Mouse (Mus musculus) lung, embryonic 16.5 days (tissue): ENCODE data around the gene Rgs6. TPM values are rescaled to one million over a fixed set of nuclear protein-coding genes. Genes with fewer than 3 reads are reported as not detected.

ENCODE experiments used
- ATAC-seq: fragments of 200-750 bp; cut with Nextera tagmentation; 2 replicates; pipeline ENCODE4 v1.8.0; 2017; ENCODE audit warnings: low read depth, mild to moderate bottlenecking, moderate library complexity
- H3K27ac ChIP-seq: fragments of 300-500 bp; sonication (generic); 2 replicates; pipeline ENCODE4 v1.5.1; 2014; ENCODE audit warnings: mild to moderate bottlenecking, control low read depth, low read length
- H3K27me3 ChIP-seq: fragments of 300-500 bp; sonication (generic); 2 replicates; pipeline ENCODE4 v1.6.1; 2014; ENCODE audit warnings: low read depth, low read length, mixed read lengths; ENCODE audit not compliant: control insufficient read depth, insufficient read depth
- H3K36me3 ChIP-seq: fragments of 300-500 bp; sonication (generic); 2 replicates; pipeline ENCODE4 v1.6.1; 2014; ENCODE audit warnings: low read length; ENCODE audit not compliant: control insufficient read depth, insufficient read depth
- H3K4me1 ChIP-seq: fragments of 300-500 bp; sonication (generic); replicated peaks from 2 replicates; pipeline ENCODE4 v1.6.1; 2014; ENCODE audit warnings: low read length, mixed read lengths; ENCODE audit not compliant: control insufficient read depth, insufficient read depth
- H3K4me2 ChIP-seq: fragments of 300-500 bp; sonication (generic); 2 replicates; pipeline ENCODE4 v1.6.1; 2014; ENCODE audit warnings: low read depth, low read length, control low read depth
- H3K4me3 ChIP-seq: fragments of 300-500 bp; sonication (generic); 2 replicates; pipeline ENCODE4 v1.5.1; 2014; ENCODE audit warnings: mild to moderate bottlenecking, low read length, control low read depth
- H3K9ac ChIP-seq: fragments of 300-500 bp; sonication (generic); 2 replicates; pipeline ENCODE4 v1.6.1; 2014; ENCODE audit warnings: low read length, control low read depth
- H3K9me3 ChIP-seq: fragments of 300-500 bp; sonication (generic); 2 replicates; pipeline ENCODE4 v1.6.1; 2016; ENCODE audit warnings: low read length; ENCODE audit not compliant: control insufficient read depth
- WGBS: fragments of 180-500 bp; shearing (Covaris S2); extraction: QIAGEN DNeasy Blood & Tissue Kit; methylation state at CpG from one replicate; pipeline ENCODE4 v1.1.7; 2014; 5-methylcytosine and 5-hydroxymethylcytosine counted together
- polyA plus RNA-seq: library from polyadenylated mRNA; unstranded; fragments of >200 nt; fragmentation: Nextera tagmentation; extraction: Ambion mirVana; gene quantifications from 2 replicates; pipeline ENCODE4 v1.2.1, GENCODE M21; 2015

The Rgs6 gene
- polyA plus RNA-seq = 2.9 and 3.0 TPM in 2 replicates

DNA sequence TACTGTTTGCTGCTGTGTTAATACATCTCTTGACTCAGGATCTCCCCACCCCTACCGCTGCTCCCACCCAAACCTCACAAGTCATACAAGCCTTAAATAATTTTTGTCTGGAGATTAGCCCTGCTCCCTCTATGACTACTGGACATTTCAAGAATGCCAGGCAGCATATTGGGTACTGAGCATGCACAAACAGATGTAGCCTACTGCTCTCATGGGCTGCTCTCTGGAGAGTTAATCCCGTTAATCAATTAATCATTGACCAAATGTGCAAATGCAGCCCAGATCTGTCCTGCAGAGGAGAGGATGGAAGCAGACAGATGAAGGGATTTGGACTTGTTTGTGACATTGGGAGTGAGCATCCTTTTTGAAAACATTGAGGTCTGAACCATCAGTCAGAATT is at the start of gene Rgs6:
Gene Rgs6 (plus strand): TSS at position 276 of the 400 bp plus-strand sequence.
- WGBS = 73% methylated on average over 2 of the region's 2 CpGs
- Histone ChIP-seq H3K36me3 (no peaks in the 10 kb centered on the region), H3K27me3 (no peaks in the 10 kb centered on the region), H3K9me3 (no peaks in the 10 kb centered on the region), H3K27ac (no peak within 1 kb of the TSS), H3K4me2 (no peak within 1 kb of the TSS), H3K4me3 (no peak within 1 kb of the TSS), H3K4me1 (no peaks in the 10 kb centered on the region; the same call in 1 of the 2 replicates), H3K9ac (no peak within 1 kb of the TSS)
- ATAC-seq = no peak

DNA sequence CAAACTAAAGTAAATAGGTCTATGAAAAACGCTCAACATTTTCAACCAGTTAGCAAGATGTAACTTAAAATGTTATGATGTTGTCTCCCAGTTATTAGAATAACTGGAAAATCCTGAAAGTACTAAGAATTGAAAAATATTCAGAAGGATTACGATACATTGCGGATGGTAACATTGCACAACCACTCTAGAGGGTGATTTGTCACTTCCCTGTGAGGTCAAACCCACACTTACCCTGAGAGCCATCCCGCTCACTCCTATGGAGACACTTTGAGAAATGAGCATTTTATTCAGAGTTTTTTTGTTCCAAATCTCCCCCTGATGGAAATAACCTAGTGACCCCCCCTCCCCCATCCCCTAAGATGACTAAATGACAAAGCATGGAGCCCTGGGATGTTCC is 41.0 kb upstream of the Rgs6 start:
- WGBS = 80% methylated on average over 4 of the region's 4 CpGs

DNA sequence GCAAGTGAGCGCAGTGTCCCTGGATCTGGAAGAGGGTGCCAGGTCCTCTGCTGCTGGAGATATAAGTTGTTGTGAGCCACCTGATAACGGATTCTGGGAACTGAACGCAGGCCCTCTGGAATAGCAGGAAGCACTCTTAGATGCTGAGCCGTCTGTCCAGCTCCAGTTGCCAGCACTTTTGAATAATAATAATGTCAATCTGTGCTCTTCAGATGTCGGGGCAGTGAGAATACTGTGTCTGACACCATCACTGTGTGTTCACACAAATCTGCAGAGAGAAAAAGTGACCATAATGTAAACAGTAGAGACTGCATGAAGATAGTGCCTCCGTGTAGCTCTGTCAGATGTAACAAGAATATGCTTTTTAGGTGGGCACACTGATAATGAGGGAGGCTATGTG is 38.9 kb upstream of the Rgs6 start:
- ATAC-seq = no peak
- H3K4me3 ChIP-seq = no peak overlapping the region
- no peak overlapping the region for H3K27ac ChIP-seq
- no peak overlapping the region for H3K4me2 ChIP-seq
- H3K27me3 ChIP-seq = no peaks in the 10 kb centered on the region
- no peak overlapping the region for H3K9ac ChIP-seq
- no peaks in the 10 kb centered on the region for H3K36me3 ChIP-seq
- 54% methylated on average over 6 of the region's 6 CpGs for WGBS
- no peaks in the 10 kb centered on the region for H3K9me3 ChIP-seq
- no peaks in the 10 kb centered on the region for H3K4me1 ChIP-seq

More for the DNA sequence above, 41.0 kb upstream of the Rgs6 start:
- Histone ChIP-seq H3K9ac (no peak overlapping the region), H3K27ac (no peak overlapping the region), H3K4me2 (no peak overlapping the region), H3K9me3 (no peaks in the 10 kb centered on the region), H3K27me3 (no peaks in the 10 kb centered on the region), H3K4me3 (no peak overlapping the region), H3K4me1 (no peaks in the 10 kb centered on the region), H3K36me3 (no peaks in the 10 kb centered on the region)
- ATAC-seq = no peak

DNA sequence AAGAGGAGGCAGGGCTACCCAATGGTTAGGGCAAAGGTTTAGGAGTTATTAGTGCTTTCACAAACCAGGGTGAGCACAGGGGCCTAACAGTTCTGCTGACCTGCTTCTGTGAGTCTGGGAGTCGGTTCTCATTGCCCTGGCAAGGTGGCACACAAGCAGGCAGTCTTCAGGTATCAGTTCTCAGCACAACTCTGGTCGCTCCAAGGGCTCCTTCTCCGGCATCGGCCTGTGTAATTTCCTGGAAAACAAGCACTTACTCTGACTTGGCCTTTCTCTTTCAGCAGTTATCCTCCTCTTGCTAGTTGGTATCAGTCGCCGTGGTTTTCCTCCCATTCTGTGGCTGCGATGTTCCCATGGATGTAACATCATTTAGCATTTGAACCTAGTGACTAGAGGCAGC is 38.0 kb upstream of the Rgs6 start:
- H3K36me3 ChIP-seq = no peaks in the 10 kb centered on the region

DNA sequence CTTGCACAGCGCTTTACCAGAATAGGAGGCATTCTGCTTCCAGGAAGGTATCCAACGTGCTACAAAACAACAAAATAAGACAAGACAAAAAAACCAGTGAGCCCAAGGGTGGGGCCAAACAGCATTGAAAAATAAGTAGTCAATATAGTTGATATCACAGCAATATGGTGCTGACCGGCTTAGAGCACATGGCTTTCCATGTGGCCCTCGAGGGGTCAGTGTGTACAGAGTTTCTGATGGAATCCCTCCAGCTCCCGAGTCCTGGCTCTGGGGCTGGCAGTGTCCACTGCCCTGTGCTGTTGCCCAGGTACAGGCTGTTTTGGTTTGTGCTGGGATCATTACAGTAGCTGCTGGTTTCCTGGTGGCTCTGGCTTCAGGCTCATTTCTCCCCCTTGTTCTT is 35.7 kb upstream of the Rgs6 start:
- ATAC-seq = no peak
- Histone ChIP-seq H3K4me3 (no peak overlapping the region), H3K9ac (no peak overlapping the region), H3K27me3 (no peaks in the 10 kb centered on the region), H3K4me2 (no peak overlapping the region), H3K4me1 (no peaks in the 10 kb centered on the region), H3K27ac (no peak overlapping the region), H3K9me3 (no peaks in the 10 kb centered on the region), H3K36me3 (no peaks in the 10 kb centered on the region)
- WGBS = 89% methylated on average over 5 of the region's 5 CpGs

More for the DNA sequence above, 38.0 kb upstream of the Rgs6 start:
- Histone ChIP-seq H3K9me3 (no peaks in the 10 kb centered on the region), H3K4me1 (no peaks in the 10 kb centered on the region), H3K9ac (no peak overlapping the region), H3K27me3 (no peaks in the 10 kb centered on the region), H3K4me2 (no peak overlapping the region), H3K4me3 (no peak overlapping the region), H3K27ac (no peak overlapping the region)
- no peak for ATAC-seq
- 88% methylated on average over 7 of the region's 7 CpGs for WGBS

DNA sequence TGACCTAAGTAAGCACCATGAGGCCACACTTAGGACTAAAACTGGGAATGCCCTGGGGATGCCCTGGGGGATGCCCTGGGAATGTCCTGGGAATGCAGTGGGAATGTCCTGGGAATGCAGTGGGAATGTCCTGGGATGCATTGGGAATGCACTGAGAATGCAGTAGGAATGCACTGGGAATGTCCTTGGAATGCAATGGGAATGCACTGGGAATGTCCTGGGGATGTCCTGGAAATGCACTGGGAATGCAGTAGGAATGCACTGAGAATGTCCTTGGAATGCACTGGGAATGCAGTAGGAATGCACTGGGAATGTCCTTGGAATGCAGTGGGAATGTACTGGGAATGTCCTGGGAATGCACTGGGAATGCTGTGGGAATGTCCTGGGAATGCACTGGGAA is 25.2 kb upstream of the Rgs6 start:
- Histone ChIP-seq H3K27ac (no peak overlapping the region), H3K4me3 (no peak overlapping the region), H3K9ac (no peak overlapping the region), H3K4me2 (no peak overlapping the region), H3K27me3 (no peaks in the 10 kb centered on the region), H3K4me1 (no peaks in the 10 kb centered on the region), H3K9me3 (no peaks in the 10 kb centered on the region), H3K36me3 (no peaks in the 10 kb centered on the region)
- ATAC-seq = no peak

DNA sequence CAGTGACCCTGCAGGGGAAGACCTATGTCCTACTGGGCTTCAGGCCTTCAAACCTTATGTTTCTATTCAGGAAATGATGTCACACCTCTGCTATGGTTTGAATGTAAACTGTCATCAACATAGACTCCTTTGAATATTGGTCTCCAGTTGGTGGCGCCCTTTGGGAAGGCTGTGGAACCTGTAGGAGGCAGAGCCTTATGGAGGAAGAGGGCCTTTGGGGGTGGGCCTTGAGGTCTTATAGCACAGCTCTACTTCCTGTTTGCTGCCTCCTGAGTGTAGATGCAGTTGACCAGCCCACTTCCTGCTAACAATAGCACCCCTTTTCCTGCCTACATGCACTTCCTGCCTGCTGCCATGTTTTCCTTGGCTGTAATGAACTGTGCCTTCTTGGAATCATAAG is 19.7 kb upstream of the Rgs6 start:
- Histone ChIP-seq H3K4me3 (no peak overlapping the region), H3K27me3 (no peaks in the 10 kb centered on the region), H3K36me3 (no peaks in the 10 kb centered on the region), H3K9ac (no peak overlapping the region), H3K4me1 (no peaks in the 10 kb centered on the region), H3K9me3 (no peaks in the 10 kb centered on the region), H3K4me2 (no peak overlapping the region), H3K27ac (no peak overlapping the region)
- no peak for ATAC-seq
- 96% methylated on average over 1 of the region's 1 CpGs for WGBS

DNA sequence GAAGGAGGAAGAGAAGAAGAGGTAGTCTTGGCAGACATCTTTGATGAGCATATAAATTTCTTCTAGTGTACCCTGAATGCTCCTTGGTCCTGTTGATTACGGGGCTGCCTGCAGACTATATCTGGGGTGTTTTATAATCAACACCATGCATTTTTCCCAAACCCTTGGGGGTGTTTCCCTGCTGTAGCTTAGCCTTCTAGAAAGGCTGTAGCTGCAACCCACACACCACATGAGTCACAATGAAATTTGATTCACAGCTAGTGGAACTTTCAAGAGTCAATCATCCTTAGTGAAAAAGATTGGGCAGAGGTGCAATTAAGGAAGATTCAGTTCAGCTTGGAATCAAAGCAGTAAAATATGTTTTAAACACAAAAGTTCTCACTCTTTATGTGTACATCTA is 15.4 kb upstream of the Rgs6 start:
- no peaks in the 10 kb centered on the region for H3K36me3 ChIP-seq
- H3K9me3 ChIP-seq = no peaks in the 10 kb centered on the region
- H3K27me3 ChIP-seq = no peaks in the 10 kb centered on the region
- no peak overlapping the region for H3K4me3 ChIP-seq
- no peak for ATAC-seq
- H3K9ac ChIP-seq = no peak overlapping the region
- 91% methylated on average over 1 of the region's 1 CpGs for WGBS
- no peaks in the 10 kb centered on the region for H3K4me1 ChIP-seq
- H3K4me2 ChIP-seq = no peak overlapping the region
- no peak overlapping the region for H3K27ac ChIP-seq

DNA sequence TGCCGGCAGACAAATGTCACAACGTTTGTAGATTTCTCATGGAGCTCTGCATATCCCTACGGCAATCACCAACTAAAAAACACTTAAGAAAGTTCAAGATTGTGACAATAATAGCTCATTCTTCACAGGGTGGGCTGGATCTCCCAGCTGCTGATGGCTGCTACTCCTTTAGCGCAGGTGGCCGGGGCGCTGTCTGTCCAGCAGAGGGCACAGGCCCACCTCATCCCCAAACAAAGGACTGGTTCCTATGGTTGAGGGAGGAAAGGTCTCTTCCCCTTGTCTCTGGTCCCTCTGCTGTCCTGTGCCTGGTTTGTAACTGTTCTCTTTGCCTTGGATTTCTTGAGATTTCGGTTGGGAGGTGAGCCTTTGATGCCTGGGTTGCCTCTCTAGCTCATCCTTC is 1.5 kb upstream of the Rgs6 start:
- no peaks in the 10 kb centered on the region for H3K27me3 ChIP-seq
- ATAC-seq = no peak
- no peak overlapping the region for H3K9ac ChIP-seq

DNA sequence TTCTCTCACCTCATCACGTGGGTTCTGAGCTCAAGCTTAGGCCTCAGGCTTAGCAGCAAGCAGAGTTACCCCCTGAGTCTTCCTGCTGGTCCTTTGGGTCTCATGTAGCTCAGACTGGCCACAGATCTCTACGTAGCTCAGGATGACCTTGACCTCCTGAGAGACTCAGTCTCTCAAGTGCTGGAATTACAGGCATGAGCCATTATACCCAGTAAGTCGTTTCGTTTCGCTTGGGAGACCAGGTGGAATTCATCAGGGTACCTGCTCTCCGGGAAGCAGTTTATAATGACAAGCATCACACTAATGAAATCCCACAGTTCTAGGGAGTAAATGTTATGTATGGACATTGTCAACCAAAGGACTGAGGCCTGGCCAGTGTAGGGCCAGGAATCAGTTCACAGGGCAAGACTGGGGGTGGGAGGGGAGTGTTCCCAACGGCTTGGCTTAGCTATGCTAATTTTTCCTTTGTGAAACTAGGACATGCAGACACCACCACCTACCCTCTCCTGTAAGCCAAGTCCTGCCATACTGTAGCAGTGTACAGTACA is 670 bp upstream of the Rgs6 start:
- Histone ChIP-seq H3K4me3 (no peak overlapping the region), H3K4me1 (no peaks in the 10 kb centered on the region; the same call in 1 of the 2 replicates), H3K36me3 (no peaks in the 10 kb centered on the region), H3K9me3 (no peaks in the 10 kb centered on the region), H3K27ac (no peak overlapping the region), H3K9ac (no peak overlapping the region), H3K27me3 (no peaks in the 10 kb centered on the region), H3K4me2 (no peak overlapping the region)
- ATAC-seq = no peak
- WGBS = 66% methylated on average over 7 of the region's 7 CpGs

More for the DNA sequence above, 1.5 kb upstream of the Rgs6 start:
- Histone ChIP-seq H3K27ac (no peak overlapping the region), H3K4me1 (no peaks in the 10 kb centered on the region; the same call in 1 of the 2 replicates), H3K4me2 (no peak overlapping the region), H3K4me3 (no peak overlapping the region), H3K9me3 (no peaks in the 10 kb centered on the region), H3K36me3 (no peaks in the 10 kb centered on the region)
- WGBS = 33% methylated on average over 7 of the region's 7 CpGs
